Comparison of ENCODE assay signal across 8 mouse cellular contexts in genomic region chr15:101235728-101236327, GRCm38 (mm10). TPM values are rescaled to one million over a fixed set of nuclear protein-coding genes. Genes with fewer than 3 reads are reported as not detected.
DNase-seq lines count a peak whose midpoint lies in the region; ATAC-seq lines count a peak whose summit lies in the region.

No protein-coding gene starts in this region.

- no peak for ATAC-seq in heart, embryonic 16.5 days (replicated peaks; ENCODE audit: extremely low read depth, insufficient read depth, low FRiP score)
- peak; percentile 46 for ATAC-seq in stomach, embryonic 16.5 days (ENCODE audit: insufficient read depth, low FRiP score)

- H3K27ac ChIP-seq in heart, embryonic 16.5 days (ENCODE audit: low read length), result peak overlapping the region; percentile 30; the same call in 1 of the 2 replicates
- peak overlapping the region; percentile 88 for H3K27ac ChIP-seq in stomach, embryonic 16.5 days (ENCODE audit: low read length)

- H3K9ac ChIP-seq in heart, embryonic 16.5 days (ENCODE audit: low read length), result peak overlapping the region; percentile 1; the same call in 1 of the 2 replicates
- peak overlapping the region; percentile 46 for H3K9ac ChIP-seq in stomach, embryonic 16.5 days (ENCODE audit: low read length)

- intact Hi-C loops in heart, postnatal 14 days (cut with DNase I), result no loop called here

- peak overlapping the region; percentile 38 for H3K4me2 ChIP-seq in heart, embryonic 16.5 days (ENCODE audit: low read depth, low read length)
- peak overlapping the region; percentile 42 for H3K4me2 ChIP-seq in stomach, embryonic 16.5 days (ENCODE audit: low read depth, low read length)

- H3K4me3 ChIP-seq in heart, embryonic 16.5 days (ENCODE audit: low read length), result no peak overlapping the region
- peak overlapping the region; percentile 19 for H3K4me3 ChIP-seq in stomach, embryonic 16.5 days (replicated peaks; ENCODE audit: low read length)

- 29% methylated on average over 12 of the region's 12 CpGs for WGBS in heart, embryonic 16.5 days
- 13% methylated on average over 12 of the region's 12 CpGs for WGBS in stomach, embryonic 16.5 days

- peaks cover 32% of the 10 kb centered on the region for H3K4me1 ChIP-seq in heart, embryonic 16.5 days (ENCODE audit: control insufficient read depth, insufficient read depth, low read length)
- H3K4me1 ChIP-seq in stomach, embryonic 16.5 days (ENCODE audit: control insufficient read depth, insufficient read depth, low read length), result peaks cover 55% of the 10 kb centered on the region

- no peaks in the 10 kb centered on the region for H3K9me3 ChIP-seq in heart, embryonic 16.5 days (replicated peaks; ENCODE audit: control insufficient read depth, low read length)
- H3K9me3 ChIP-seq in stomach, embryonic 16.5 days (replicated peaks; ENCODE audit: control insufficient read depth, low read length), result no peaks in the 10 kb centered on the region

- no peaks in the 10 kb centered on the region for H3K27me3 ChIP-seq in heart, embryonic 16.5 days (ENCODE audit: control insufficient read depth, insufficient read depth, low read length)
- H3K27me3 ChIP-seq in stomach, embryonic 16.5 days (ENCODE audit: control insufficient read depth, insufficient read depth, low read length), result peaks cover 3% of the 10 kb centered on the region; the same call in 1 of the 2 replicates

- DNase-seq in heart, postnatal 14 days, result no peak
- peak; percentile 86 for DNase-seq in right cerebral cortex, adult 18-20 months
- DNase-seq in right cerebral cortex, postnatal 4 days, result no peak
- DNase-seq in kidney, postnatal 25 days, result peak; percentile 26 to 55
- no peak for DNase-seq in spleen, postnatal 36 days (ENCODE audit: low spot score in 2 of 2)
- DNase-seq in adrenal gland, postnatal 25 days, result no peak

- peaks cover 5% of the 10 kb centered on the region for H3K36me3 ChIP-seq in heart, embryonic 16.5 days (ENCODE audit: control insufficient read depth, insufficient read depth)
- H3K36me3 ChIP-seq in stomach, embryonic 16.5 days (ENCODE audit: control insufficient read depth, insufficient read depth, low read length), result peaks cover 6% of the 10 kb centered on the region

RNA-seq across cellular contexts. Expression of gene Grasp, which starts 11.8 kb away (rescaled TPM):
- polyA plus RNA-seq in heart, embryonic 16.5 days (2015; fragmentation: Nextera tagmentation; extraction: Ambion mirVana), result 3.1 and 3.4 TPM in 2 replicates
- total RNA-seq in heart, postnatal 14 days (2021), result 10 to 100 TPM; 12.9 to 14.0 TPM
- 2.1 and 2.7 TPM in 2 replicates for polyA plus RNA-seq in stomach, embryonic 16.5 days (2015; fragmentation: Nextera tagmentation; extraction: Ambion mirVana)
- 9.8 and 16.3 TPM in 2 replicates for total RNA-seq in adrenal gland, postnatal 25 days (2021)

RNA-seq across cellular contexts. Expression of gene Nr4a1, which starts 18.2 kb away (rescaled TPM):
- polyA plus RNA-seq in heart, embryonic 16.5 days (2015; fragmentation: Nextera tagmentation; extraction: Ambion mirVana), result 12.6 and 13.5 TPM in 2 replicates
- total RNA-seq in heart, postnatal 14 days (2021), result 10 to 100 TPM; 14.0 to 63.1 TPM
- polyA plus RNA-seq in stomach, embryonic 16.5 days (2015; fragmentation: Nextera tagmentation; extraction: Ambion mirVana), result 12.9 and 13.3 TPM in 2 replicates
- 98.7 and 131 TPM in 2 replicates for total RNA-seq in adrenal gland, postnatal 25 days (2021)

RNA-seq across cellular contexts. Expression of gene Atg101, which starts 48.2 kb away (rescaled TPM):
- polyA plus RNA-seq in heart, embryonic 16.5 days (2015; fragmentation: Nextera tagmentation; extraction: Ambion mirVana), result 64.5 and 68.9 TPM in 2 replicates
- 10 to 100 TPM; 24.7 to 25.5 TPM for total RNA-seq in heart, postnatal 14 days (2021)
- polyA plus RNA-seq in stomach, embryonic 16.5 days (2015; fragmentation: Nextera tagmentation; extraction: Ambion mirVana), result 66.9 and 67.0 TPM in 2 replicates
- total RNA-seq in adrenal gland, postnatal 25 days (2021), result 40.6 and 44.5 TPM in 2 replicates

RNA-seq across cellular contexts. Expression of gene 6030408B16Rik, which starts 57.2 kb away (rescaled TPM):
- 2.8 and 7.1 TPM in 2 replicates for polyA plus RNA-seq in heart, embryonic 16.5 days (2015; fragmentation: Nextera tagmentation; extraction: Ambion mirVana)
- total RNA-seq in heart, postnatal 14 days (2021), result 1 to 10 TPM; 1.7 to 1.8 TPM
- 9.4 and 9.5 TPM in 2 replicates for polyA plus RNA-seq in stomach, embryonic 16.5 days (2015; fragmentation: Nextera tagmentation; extraction: Ambion mirVana)
- total RNA-seq in adrenal gland, postnatal 25 days (2021), result 0.27 TPM in 1 of 2 replicates, not detected in the other

Comparison
In these comparisons a context has a peak if more than half of its experiments do, and no peak if none do; other contexts are left out.
1. DNase-seq: peak in right cerebral cortex, adult 18-20 months (single experiment) and kidney, postnatal 25 days (2 of 2); none in heart, postnatal 14 days (0 of 2), right cerebral cortex, postnatal 4 days (single experiment), spleen, postnatal 36 days (0 of 2) and adrenal gland, postnatal 25 days (single experiment).